Mouse (Mus musculus) brain, embryonic 14.5 days (tissue): ENCODE results near the gene Fbxo42.

ENCODE experiments used
- CTCF ChIP-seq: fragments of 200-500 bp; IDR thresholded peaks from 2 replicates; pipeline ENCODE4 v1.5.1; 2012; ENCODE audit warnings: inconsistent platforms, mild to moderate bottlenecking, moderate library complexity, borderline replicate concordance; ENCODE audit not compliant: insufficient read depth, insufficient read length; ENCODE audit errors: extremely low read depth
- POLR2A ChIP-seq: fragments of 200-500 bp; IDR thresholded peaks from 2 replicates; pipeline ENCODE4 v1.6.1; 2012; ENCODE audit warnings: mild to moderate bottlenecking, inconsistent platforms, borderline replicate concordance; ENCODE audit not compliant: poor library complexity, insufficient read depth, insufficient read length, severe bottlenecking; ENCODE audit errors: extremely low read depth

- TF ChIP-seq CTCF (no peak), POLR2A (no peak)
These were observed 91.8 kb downstream of the Fbxo42 start, which contains the start of gene Arhgef19 for GRCm38 (mm10) chr4:141239388-141240125.
